Mouse (Mus musculus): ENCODE measurements around the gene Hcar2.

DNA sequence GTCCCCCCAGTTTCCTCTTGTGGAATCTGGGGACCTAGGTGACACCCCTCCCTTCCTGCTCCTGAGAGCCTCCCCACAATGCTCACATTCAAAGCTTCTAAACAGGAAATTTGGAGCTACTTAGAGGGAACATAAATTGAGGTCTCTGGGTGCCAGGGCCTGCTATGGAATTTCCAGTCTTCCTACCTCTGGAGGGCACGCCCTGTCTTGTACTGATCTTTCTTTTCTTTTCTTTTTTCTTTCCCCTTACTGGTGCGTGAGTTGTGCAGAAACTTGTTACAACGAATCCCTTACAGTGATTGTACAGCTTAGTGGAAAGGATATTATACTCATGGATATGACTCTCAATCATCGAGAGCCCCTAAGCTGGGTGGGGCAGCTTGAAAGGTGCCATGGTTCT is 4.3 kb upstream of the Hcar2 start:
- TF ChIP-seq CTCF (IDR thresholded peaks at IDR 0.05; ENCODE audit: control insufficient read depth, insufficient read depth, insufficient read length), result no peak
- no peak for TF ChIP-seq MYOG (IDR thresholded peaks at IDR 0.05; ENCODE audit: control insufficient read depth, extremely low read depth, insufficient read length)
- TF ChIP-seq CEBPB (IDR thresholded peaks at IDR 0.05; ENCODE audit: low read depth), result no peak
- TF ChIP-seq USF1 (IDR thresholded peaks at IDR 0.05; ENCODE audit: low read depth), result no peak
- no peak for TF ChIP-seq MYOD1 (IDR thresholded peaks at IDR 0.05; ENCODE audit: control insufficient read depth, insufficient read length, low read depth)
